Mouse (Mus musculus) 416B (cell line): ENCODE results near the gene Hdac9.

Experiments
- DNase-seq: peaks from one replicate; pipeline ENCODE4 v3.0.0; 2011; ENCODE audit warnings: low read depth

Hdac9 gene

GRCm38 (mm10) chr12:34342761-34343160 lies 574.1 kb downstream of the Hdac9 start:
- no peak for DNase-seq

GRCm38 (mm10) chr12:34338886-34339285 lies 578.0 kb downstream of the Hdac9 start:
- DNase-seq = peak; percentile 46

GRCm38 (mm10) chr12:34334455-34335084 lies 582.3 kb downstream of the Hdac9 start:
- DNase-seq = peak; percentile 69

- DNase-seq = peak; percentile 94
Measured at GRCm38 (mm10) chr12:34332884-34333283, 584.0 kb downstream of the Hdac9 start.

GRCm38 (mm10) chr12:34327111-34327510 lies 589.8 kb downstream of the Hdac9 start:
- DNase-seq = peak; percentile 33

- no peak for DNase-seq
Measured at GRCm38 (mm10) chr12:34312113-34312719, 604.7 kb downstream of the Hdac9 start.

GRCm38 (mm10) chr12:34305453-34305852 lies 611.4 kb downstream of the Hdac9 start:
- DNase-seq = peak; percentile 12

- DNase-seq = no peak
Measured at GRCm38 (mm10) chr12:34292346-34292745, 624.5 kb downstream of the Hdac9 start.

GRCm38 (mm10) chr12:34287218-34287617 lies 629.7 kb downstream of the Hdac9 start:
- no peak for DNase-seq

GRCm38 (mm10) chr12:34284888-34285287 lies 632.0 kb downstream of the Hdac9 start:
- no peak for DNase-seq

- no peak for DNase-seq
Measured at GRCm38 (mm10) chr12:34284396-34284795, 632.5 kb downstream of the Hdac9 start.

- no peak for DNase-seq
Measured at GRCm38 (mm10) chr12:34278822-34279221, 638.1 kb downstream of the Hdac9 start.

GRCm38 (mm10) chr12:34273816-34274215 lies 643.1 kb downstream of the Hdac9 start:
- no peak for DNase-seq

- DNase-seq = no peak
Measured at GRCm38 (mm10) chr12:34270096-34270495, 646.8 kb downstream of the Hdac9 start.

GRCm38 (mm10) chr12:34269472-34270040 lies 647.3 kb downstream of the Hdac9 start:
- DNase-seq = no peak

GRCm38 (mm10) chr12:34259651-34260050 lies 657.2 kb downstream of the Hdac9 start:
- no peak for DNase-seq

GRCm38 (mm10) chr12:34249160-34249559 lies 667.7 kb downstream of the Hdac9 start:
- peak; percentile 88 for DNase-seq

- peak; percentile 78 for DNase-seq
Measured at GRCm38 (mm10) chr12:34248193-34249121, 668.4 kb downstream of the Hdac9 start.

- no peak for DNase-seq
Measured at GRCm38 (mm10) chr12:34238796-34239195, 678.1 kb downstream of the Hdac9 start.

- DNase-seq = no peak
Measured at GRCm38 (mm10) chr12:34231621-34232150, 685.2 kb downstream of the Hdac9 start.

- DNase-seq = peak; percentile 62
Measured at GRCm38 (mm10) chr12:34224505-34224904, 692.4 kb downstream of the Hdac9 start.

GRCm38 (mm10) chr12:34221014-34221413 lies 695.9 kb downstream of the Hdac9 start:
- no peak for DNase-seq
